ENCODE assay signal across 19 mouse cellular contexts in genomic region chr9:57510577-57510976, GRCm38 (mm10). TPM values are rescaled to one million over a fixed set of nuclear protein-coding genes. Genes with fewer than 3 reads are reported as not detected.
"Had no signal": no experiment of that assay in that cellular context is flagged by ENCODE, and none has a peak within 500 bp of the region (broad histone marks: within the 10 kb centered on the region; RNA-seq: fewer than 3 reads in every experiment).

No protein-coding gene starts in this region.

- H3K9ac ChIP-seq: lung, embryonic 14.5 days; midbrain, embryonic 12.5 days; neural tube, embryonic 13.5 days; neural tube, embryonic 15.5 days had no signal

- H3K4me2 ChIP-seq: lung, embryonic 14.5 days; midbrain, embryonic 12.5 days; neural tube, embryonic 13.5 days; neural tube, embryonic 15.5 days had no signal

- H3K27ac ChIP-seq: midbrain, embryonic 12.5 days; neural tube, embryonic 13.5 days; neural tube, embryonic 15.5 days had no signal

- H3K36me3 ChIP-seq: midbrain, embryonic 12.5 days; neural tube, embryonic 13.5 days; neural tube, embryonic 15.5 days had no signal

- ATAC-seq: midbrain, embryonic 16.5 days had no signal

- H3K4me3 ChIP-seq: midbrain, embryonic 12.5 days; neural tube, embryonic 13.5 days; neural tube, embryonic 15.5 days had no signal

- DNase-seq: lung, adult 18-20 months; lung, embryonic 14.5 days; lung, postnatal 10 days; lung, postnatal 4 days; midbrain, embryonic 14.5 days; retina, postnatal 1 day; right cerebral cortex, adult 18-20 months; right cerebral cortex, postnatal 25 days; right cerebral cortex, postnatal 4 days; spleen, adult 18-20 months; thymus, adult 18-20 months; thymus, postnatal 14 days; thymus, postnatal 36 days had no signal

- H3K9me3 ChIP-seq: midbrain, embryonic 12.5 days; neural tube, embryonic 13.5 days; neural tube, embryonic 15.5 days had no signal

RNA-seq across cellular contexts. Expression of gene Rpp25, which starts 6.8 kb away (rescaled TPM):
- total RNA-seq: megakaryocyte, adult 5-6 weeks; monocyte, adult 5-6 weeks had no signal

RNA-seq across cellular contexts. Expression of gene Scamp5, which starts 42.7 kb away (rescaled TPM):
- total RNA-seq: monocyte, adult 5-6 weeks had no signal
